Mouse (Mus musculus) embryonic facial prominence, embryonic 14.5 days (tissue): ENCODE data around the gene Cgn. TPM values are rescaled to one million over a fixed set of nuclear protein-coding genes. Genes with fewer than 3 reads are reported as not detected.

Experiments used
- ATAC-seq: fragments of 200-750 bp; cut with Nextera tagmentation; 2 replicates; pipeline ENCODE4 v1.8.0; 2017; ENCODE audit warnings: low read depth, moderate number of reproducible peaks, moderate TSS enrichment
- DNase-seq: peaks from one replicate; pipeline ENCODE4 v3.0.0-alpha.2; 2015; ENCODE audit warnings: low spot score
- H3K27ac ChIP-seq: fragments of 300-500 bp; sonication (generic); replicated peaks from 2 replicates; pipeline ENCODE4 v1.5.1; 2014; ENCODE audit warnings: low read depth, mild to moderate bottlenecking, low read length, moderate library complexity
- H3K27me3 ChIP-seq: fragments of 300-500 bp; sonication (generic); replicated peaks from 2 replicates; pipeline ENCODE4 v1.6.1; 2014; ENCODE audit warnings: low read length; ENCODE audit not compliant: control insufficient read depth, insufficient read depth
- H3K36me3 ChIP-seq: fragments of 300-500 bp; sonication (generic); 2 replicates; pipeline ENCODE4 v1.6.1; 2014; ENCODE audit warnings: low read length, mixed read lengths; ENCODE audit not compliant: control insufficient read depth, insufficient read depth
- H3K4me1 ChIP-seq: fragments of 300-500 bp; sonication (generic); 2 replicates; pipeline ENCODE4 v1.6.1; 2014; ENCODE audit warnings: antibody characterized with exemption, low read length; ENCODE audit not compliant: control insufficient read depth, insufficient read depth
- H3K4me2 ChIP-seq: fragments of 300-500 bp; sonication (generic); 2 replicates; pipeline ENCODE4 v1.6.1; 2014; ENCODE audit warnings: low read depth, mild to moderate bottlenecking, low read length, moderate library complexity, mixed read lengths
- H3K4me3 ChIP-seq: fragments of 300-500 bp; sonication (generic); 2 replicates; pipeline ENCODE4 v1.5.1; 2014; ENCODE audit warnings: low read depth, mild to moderate bottlenecking, low read length
- H3K9ac ChIP-seq: fragments of 300-500 bp; sonication (generic); 2 replicates; pipeline ENCODE4 v1.6.1; 2014; ENCODE audit warnings: low read depth, mild to moderate bottlenecking, low read length, moderate library complexity, mixed read lengths
- H3K9me3 ChIP-seq: fragments of 300-500 bp; sonication (generic); 2 replicates; pipeline ENCODE4 v1.6.1; 2016; ENCODE audit warnings: low read length; ENCODE audit not compliant: control insufficient read depth
- WGBS: fragments of 180-500 bp; shearing (Covaris S2); extraction: QIAGEN DNeasy Blood & Tissue Kit; methylation state at CpG from one replicate; pipeline ENCODE4 v1.1.7; 2014; 5-methylcytosine and 5-hydroxymethylcytosine counted together
- polyA plus RNA-seq: library from polyadenylated mRNA; unstranded; fragments of >200 nt; fragmentation: Nextera tagmentation; extraction: Ambion mirVana; gene quantifications from 2 replicates; pipeline ENCODE4 v1.2.1, GENCODE M21; 2014

Cgn gene
- 4.0 and 5.8 TPM in 2 replicates for polyA plus RNA-seq

DNA sequence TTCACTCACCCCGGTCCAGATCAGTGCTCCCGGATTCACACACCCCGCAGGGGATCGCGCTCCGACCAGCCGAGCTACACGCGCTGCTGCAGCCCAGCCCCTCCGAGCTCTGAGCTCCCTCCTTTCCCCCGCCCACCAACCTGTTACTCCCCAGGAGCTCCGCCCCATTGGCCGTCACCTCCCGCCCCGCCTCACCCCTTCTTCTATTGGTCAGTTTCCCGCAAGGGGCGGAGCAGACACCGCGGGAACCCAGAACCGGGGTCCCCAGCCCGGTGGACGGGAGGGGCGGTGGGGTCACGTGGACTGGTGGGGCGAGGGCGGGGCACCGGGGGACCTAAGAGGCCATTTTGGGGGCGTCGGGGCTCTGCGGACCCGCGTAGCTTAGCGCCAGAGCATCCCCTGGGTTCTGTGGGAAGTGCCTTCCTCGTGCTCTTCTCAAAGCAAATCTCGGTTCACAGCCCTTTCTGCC is at the start of gene Cgn:
Gene Cgn (minus strand): TSS at position 126 of the 469 bp plus-strand sequence.
- H3K27me3 ChIP-seq = no peaks in the 10 kb centered on the region
- peak within 1 kb of the TSS; percentile 54 for H3K4me3 ChIP-seq
- H3K9me3 ChIP-seq = no peaks in the 10 kb centered on the region
- peak; percentile 97 for DNase-seq
- H3K9ac ChIP-seq = peak within 1 kb of the TSS; percentile 72
- no peaks in the 10 kb centered on the region for H3K36me3 ChIP-seq
- 0% methylated on average over 28 of the region's 35 CpGs for WGBS
- H3K4me2 ChIP-seq = peak within 1 kb of the TSS; percentile 71
- peaks cover 8% of the 10 kb centered on the region; the same call in 1 of the 2 replicates for H3K4me1 ChIP-seq
- ATAC-seq = peak; percentile 95
- peak within 1 kb of the TSS; percentile 70 for H3K27ac ChIP-seq

DNA sequence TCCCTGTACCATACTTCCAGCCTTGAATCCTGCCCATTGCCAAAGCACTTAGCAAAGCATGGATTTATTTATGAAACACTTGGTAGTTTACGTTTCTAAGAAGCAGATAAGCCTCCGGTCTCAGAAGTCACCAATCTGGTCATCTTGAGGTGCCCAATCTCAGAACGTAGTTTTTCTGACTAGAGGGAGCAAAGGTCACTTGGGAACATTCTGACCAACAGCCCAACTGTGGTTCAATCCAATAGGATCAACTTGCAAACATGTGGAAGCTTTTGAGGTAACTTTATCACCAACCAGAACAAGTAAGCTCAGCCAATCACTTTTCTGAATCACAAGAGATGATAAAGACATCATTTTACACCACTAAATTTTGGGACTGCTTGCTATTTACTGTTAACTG is 49.1 kb upstream of the Cgn start:
- Histone ChIP-seq H3K4me3 (no peak overlapping the region), H3K36me3 (no peaks in the 10 kb centered on the region), H3K9me3 (no peaks in the 10 kb centered on the region), H3K27me3 (no peaks in the 10 kb centered on the region; the same call in 1 of the 2 replicates), H3K4me1 (peaks cover 7% of the 10 kb centered on the region; the same call in 1 of the 2 replicates), H3K4me2 (no peak overlapping the region), H3K9ac (no peak overlapping the region), H3K27ac (no peak overlapping the region)
- 72% methylated on average over 3 of the region's 3 CpGs for WGBS
- no peak for DNase-seq
- no peak for ATAC-seq

GRCm38 (mm10) chr3:94833358-94833757 is 47.1 kb upstream of the Cgn start:
- DNase-seq = no peak
- Histone ChIP-seq H3K27ac (no peak overlapping the region), H3K36me3 (no peaks in the 10 kb centered on the region), H3K27me3 (no peaks in the 10 kb centered on the region; the same call in 1 of the 2 replicates), H3K4me1 (0 out of 2 replicates have a peak, but pooled peaks cover 4% of the 10 kb centered on the region), H3K4me3 (no peak overlapping the region), H3K4me2 (no peak overlapping the region), H3K9me3 (no peaks in the 10 kb centered on the region), H3K9ac (no peak overlapping the region)
- ATAC-seq = no peak

DNA sequence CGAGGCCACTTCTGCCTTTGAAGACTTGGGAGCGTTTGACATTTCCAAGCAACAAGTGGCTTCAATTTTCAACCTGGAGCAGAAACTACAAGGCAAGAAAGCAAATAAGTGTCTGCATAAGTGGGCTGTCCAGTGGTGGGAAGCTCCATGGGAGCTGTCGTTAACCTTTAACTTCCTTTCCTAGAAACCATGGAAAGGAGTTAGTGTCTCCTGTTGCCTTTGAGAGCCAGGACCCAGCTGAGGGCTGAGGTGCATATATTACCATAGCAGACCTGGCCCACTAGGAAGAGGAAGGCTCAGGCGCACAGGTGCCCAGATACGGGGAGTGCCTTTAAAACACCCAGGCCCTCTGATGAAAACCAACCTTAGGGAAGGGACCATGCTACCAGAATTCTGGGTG is 46.4 kb upstream of the Cgn start:
- ATAC-seq (no peak), DNase-seq (no peak)
- Histone ChIP-seq H3K9me3 (no peaks in the 10 kb centered on the region), H3K36me3 (no peaks in the 10 kb centered on the region), H3K27ac (no peak overlapping the region), H3K9ac (no peak overlapping the region), H3K4me3 (no peak overlapping the region), H3K4me1 (0 out of 2 replicates have a peak, but pooled peaks cover 4% of the 10 kb centered on the region), H3K4me2 (no peak overlapping the region), H3K27me3 (no peaks in the 10 kb centered on the region; the same call in 1 of the 2 replicates)
- WGBS = 79% methylated on average over 5 of the region's 5 CpGs

DNA sequence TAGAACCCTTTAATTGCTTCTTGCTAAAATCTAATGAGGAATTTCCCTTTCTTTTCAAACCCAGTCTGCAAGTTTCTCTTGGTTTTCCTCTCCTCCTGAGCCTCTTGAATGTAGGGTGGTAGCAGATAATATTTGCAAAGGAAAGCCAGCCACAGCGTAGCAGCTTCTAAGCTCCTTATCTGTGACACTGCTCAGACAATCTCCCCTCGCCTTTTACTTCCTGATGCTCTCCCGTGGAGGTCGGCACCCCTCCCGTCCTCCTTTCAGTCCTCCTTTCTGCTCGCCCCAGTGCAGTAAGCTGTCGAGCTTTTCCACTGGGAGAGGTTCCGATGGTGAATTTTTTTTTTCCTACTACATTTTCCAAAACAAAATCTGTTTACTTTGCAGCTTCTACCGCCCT is 45.8 kb upstream of the Cgn start:
- 18% methylated on average over 9 of the region's 9 CpGs for WGBS
- Histone ChIP-seq H3K9me3 (no peaks in the 10 kb centered on the region), H3K4me1 (0 out of 2 replicates have a peak, but pooled peaks cover 4% of the 10 kb centered on the region), H3K27ac (no peak overlapping the region), H3K4me2 (no peak overlapping the region), H3K9ac (no peak overlapping the region), H3K36me3 (no peaks in the 10 kb centered on the region), H3K4me3 (no peak overlapping the region), H3K27me3 (no peaks in the 10 kb centered on the region; the same call in 1 of the 2 replicates)
- no peak for ATAC-seq
- no peak for DNase-seq

- H3K4me2 ChIP-seq = no peak overlapping the region
- DNase-seq = no peak
- no peaks in the 10 kb centered on the region for H3K36me3 ChIP-seq
- H3K9me3 ChIP-seq = no peaks in the 10 kb centered on the region
- H3K27me3 ChIP-seq = no peaks in the 10 kb centered on the region
- no peak overlapping the region for H3K27ac ChIP-seq
- H3K9ac ChIP-seq = no peak overlapping the region
- no peaks in the 10 kb centered on the region for H3K4me1 ChIP-seq
- no peak for ATAC-seq
- no peak overlapping the region for H3K4me3 ChIP-seq
- 76% methylated on average over 3 of the region's 3 CpGs for WGBS
Observed at GRCm38 (mm10) chr3:94824110-94824509, 37.8 kb upstream of the Cgn start.

DNA sequence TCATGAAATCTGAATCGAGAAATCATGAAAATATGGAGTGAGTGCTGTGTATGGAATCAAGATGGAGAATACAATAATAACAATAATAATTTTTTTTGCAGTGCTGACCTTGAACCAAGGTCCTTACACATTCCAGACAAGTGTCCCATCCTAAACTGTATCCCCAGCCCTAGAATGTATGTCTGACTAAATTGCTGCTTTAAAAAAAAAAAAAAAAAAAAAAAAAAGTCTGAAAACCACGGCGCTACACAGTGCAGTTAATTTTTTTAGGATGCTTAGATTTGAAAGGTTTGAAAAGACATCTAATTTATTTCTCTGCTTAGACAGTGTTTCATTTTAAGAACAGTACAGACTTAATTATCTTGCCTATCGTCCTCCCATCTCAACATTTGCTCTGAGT is 35.8 kb upstream of the Cgn start:
- WGBS = 82% methylated on average over 4 of the region's 4 CpGs
- Histone ChIP-seq H3K4me3 (peak overlapping the region; percentile 58), H3K4me2 (peak overlapping the region; percentile 63), H3K27ac (no peak overlapping the region; the same call in 1 of the 2 replicates), H3K9ac (no peak overlapping the region), H3K4me1 (no peaks in the 10 kb centered on the region), H3K36me3 (no peaks in the 10 kb centered on the region), H3K27me3 (no peaks in the 10 kb centered on the region), H3K9me3 (no peaks in the 10 kb centered on the region)
- DNase-seq (no peak), ATAC-seq (no peak)

GRCm38 (mm10) chr3:94821008-94821638 is 34.8 kb upstream of the Cgn start:
- no peaks in the 10 kb centered on the region for H3K9me3 ChIP-seq
- H3K27ac ChIP-seq = peak overlapping the region; percentile 87
- peak overlapping the region; percentile 58 for H3K4me3 ChIP-seq
- H3K4me1 ChIP-seq = no peaks in the 10 kb centered on the region
- peak; percentile 45; the same call in 1 of the 2 replicates for ATAC-seq
- WGBS = 1% methylated on average over 30 of the region's 31 CpGs
- H3K27me3 ChIP-seq = no peaks in the 10 kb centered on the region
- H3K4me2 ChIP-seq = peak overlapping the region; percentile 63
- H3K9ac ChIP-seq = peak overlapping the region; percentile 84
- DNase-seq = peak; percentile 88
- no peaks in the 10 kb centered on the region for H3K36me3 ChIP-seq
